Mouse (Mus musculus): ENCODE measurements around the gene Zfp423.
"Not testable (repeated sequence)": the region's sequence is repeated elsewhere in the genome, so short reads cannot be mapped to it uniquely, and the experiment has no call there.

Gene Zfp423

DNA sequence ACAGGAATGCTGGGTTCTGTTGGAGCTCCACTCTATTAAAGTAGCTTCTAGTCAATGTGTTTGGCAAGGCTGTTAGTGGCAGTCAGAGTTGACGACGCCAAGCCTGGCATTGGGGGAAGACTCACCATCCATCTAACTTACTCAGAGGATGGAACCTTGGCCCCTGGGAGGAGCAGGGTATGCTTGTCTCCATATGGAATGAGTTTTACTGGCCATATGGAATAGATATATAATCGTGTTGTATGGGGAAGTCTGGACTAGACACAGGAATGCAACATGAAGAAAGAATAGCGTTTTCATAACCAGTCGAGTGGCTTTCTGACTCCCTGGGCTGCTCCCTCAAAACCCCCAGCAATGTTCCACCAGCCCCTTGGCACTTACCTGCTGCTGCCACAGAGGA, 55.3 kb downstream of the Zfp423 start:
- no peak for DNase-seq (ENCODE audit: low spot score in 2 of 2)

DNA sequence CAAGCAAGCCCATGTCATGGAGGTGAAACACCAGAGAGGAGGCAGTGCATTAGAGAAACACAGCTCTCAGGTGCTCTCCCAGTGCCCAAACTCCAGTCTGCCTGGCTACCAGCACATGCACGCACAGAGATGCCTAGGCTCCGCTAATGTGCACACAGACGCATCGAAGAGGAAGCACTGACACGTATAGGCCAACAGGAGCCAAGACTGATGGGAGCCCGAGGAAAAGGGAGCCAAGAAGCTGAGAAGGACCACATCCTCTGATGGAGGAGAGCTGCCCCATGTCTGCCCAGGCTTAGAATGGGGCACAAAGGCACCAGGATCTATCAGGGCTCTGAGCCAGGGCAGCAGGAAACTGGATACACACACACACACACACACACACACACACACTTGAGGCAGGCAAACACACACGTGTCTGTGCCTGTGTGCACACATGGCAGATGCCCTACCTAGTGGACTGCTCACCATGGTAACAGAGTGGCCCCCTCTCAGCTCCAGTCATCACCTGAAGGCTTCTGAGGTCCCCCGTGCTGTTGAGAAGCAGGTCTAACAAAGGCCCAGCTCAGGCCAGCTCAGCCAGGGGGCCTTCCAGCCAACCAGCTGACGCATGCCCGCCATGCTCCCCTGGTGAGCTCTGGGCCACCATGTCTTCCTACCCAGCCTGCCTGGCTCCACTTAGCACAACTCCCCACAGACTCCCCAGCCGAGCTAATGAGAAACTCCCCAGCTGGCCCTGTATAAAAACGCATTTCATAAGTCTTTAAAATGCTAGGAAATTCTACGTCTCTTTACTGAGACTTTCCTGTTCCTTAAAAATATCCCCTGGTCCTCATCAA, 64.0 kb downstream of the Zfp423 start:
- no peak for DNase-seq (ENCODE audit: low spot score in 2 of 2)

DNA sequence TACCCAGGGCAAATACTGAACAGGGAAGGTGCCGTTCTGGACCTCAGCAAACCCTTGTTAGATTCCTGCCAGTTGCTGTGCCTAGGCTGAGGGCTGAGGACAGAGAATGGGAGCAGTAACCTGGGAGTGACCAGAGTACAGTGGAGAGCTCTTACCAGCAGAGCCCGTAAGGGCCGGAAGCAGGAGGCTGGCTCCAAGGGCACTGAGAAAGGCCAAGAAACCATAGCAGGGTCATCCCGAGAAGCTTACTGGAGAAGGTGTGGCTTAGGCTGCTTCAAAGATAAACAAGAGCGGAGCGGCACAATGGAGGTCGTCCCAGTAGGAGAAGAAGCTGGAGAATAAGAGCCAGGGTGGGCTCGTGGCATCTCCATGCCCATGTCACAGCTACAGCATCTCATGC, 65.1 kb downstream of the Zfp423 start:
- no peak for DNase-seq (ENCODE audit: low spot score in 2 of 2)

DNA sequence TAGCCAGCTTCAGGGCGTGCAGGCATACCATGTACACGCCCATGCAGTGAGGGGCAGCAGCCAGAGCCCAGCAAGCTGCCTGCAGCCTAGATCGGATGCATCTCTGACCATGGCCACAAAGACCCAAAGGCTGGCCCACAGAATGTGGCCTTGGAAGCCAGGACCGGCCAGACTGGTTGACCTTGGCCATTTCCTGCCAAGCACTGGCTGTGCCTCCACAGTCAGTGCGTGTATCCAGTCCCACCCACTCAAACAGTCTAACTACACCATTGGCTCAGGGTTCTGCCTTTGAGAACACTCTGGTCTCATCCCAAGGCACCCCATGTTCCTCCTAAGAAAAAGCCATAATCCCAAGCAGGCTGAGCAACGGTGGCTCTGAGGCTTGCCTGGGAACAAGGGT, 65.8 kb downstream of the Zfp423 start:
- DNase-seq (ENCODE audit: low spot score in 2 of 2): no peak

DNA sequence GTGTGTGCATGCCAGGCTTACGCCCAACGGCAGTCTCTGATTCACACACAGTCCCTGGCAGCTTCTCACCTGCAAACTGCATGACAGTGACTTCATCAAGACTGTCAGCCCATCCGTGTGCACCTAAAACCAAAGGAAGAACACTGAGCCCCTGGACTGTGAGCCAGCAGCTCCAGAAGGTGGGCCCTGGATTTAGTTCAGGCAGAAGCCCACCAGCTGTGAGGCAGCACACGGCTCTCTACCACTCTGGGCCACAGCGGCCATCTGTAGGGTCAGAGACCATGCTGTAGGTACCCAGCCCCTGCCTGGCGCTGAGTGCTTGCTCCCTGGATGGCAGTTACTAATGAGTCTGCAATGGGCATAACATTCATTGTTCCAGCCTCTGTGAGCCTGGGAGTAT, 66.5 kb downstream of the Zfp423 start:
- no peak for DNase-seq (ENCODE audit: low spot score in 2 of 2)

DNA sequence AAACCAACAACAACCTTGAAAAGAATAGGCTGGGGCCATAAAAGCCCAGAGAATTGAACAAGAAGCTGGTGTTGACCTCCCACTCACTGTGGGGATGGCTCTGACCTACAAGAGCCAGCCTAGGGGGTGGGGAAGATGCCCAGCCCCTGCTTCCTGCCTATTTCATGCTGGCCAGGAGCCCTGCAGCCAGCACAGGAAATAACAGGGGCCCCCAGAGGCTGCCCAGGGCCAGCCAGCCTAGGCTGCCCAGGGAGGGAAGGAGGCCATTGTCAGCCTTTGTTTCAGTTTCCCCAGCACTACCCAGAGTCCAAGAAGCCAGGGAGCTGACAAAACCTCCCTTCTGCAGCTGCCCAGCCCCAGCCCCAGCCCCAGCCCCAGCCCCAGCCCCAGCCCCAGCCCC, 67.5 kb downstream of the Zfp423 start:
- no peak for DNase-seq (ENCODE audit: low spot score in 2 of 2)

DNA sequence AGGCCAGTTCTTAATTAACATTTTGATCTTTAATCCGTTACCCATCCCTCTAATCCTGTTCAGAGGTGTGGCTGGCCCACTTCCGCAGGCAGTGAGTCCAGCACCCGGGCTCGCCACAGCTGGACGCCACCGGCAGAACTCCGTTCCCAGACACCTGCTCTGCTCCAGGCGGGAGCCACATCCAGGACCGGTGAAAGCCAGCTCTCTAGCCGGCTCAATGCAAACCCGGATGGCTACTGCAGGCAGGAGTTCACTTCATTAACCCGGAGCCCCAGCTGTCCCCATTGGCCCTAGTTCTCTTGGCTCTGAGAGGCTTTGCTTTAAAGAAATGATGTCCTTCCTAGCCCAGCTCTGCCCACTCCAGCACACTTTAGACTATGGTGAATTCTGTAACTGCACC, 71.4 kb downstream of the Zfp423 start:
- DNase-seq (ENCODE audit: low spot score in 2 of 2): no peak

DNA sequence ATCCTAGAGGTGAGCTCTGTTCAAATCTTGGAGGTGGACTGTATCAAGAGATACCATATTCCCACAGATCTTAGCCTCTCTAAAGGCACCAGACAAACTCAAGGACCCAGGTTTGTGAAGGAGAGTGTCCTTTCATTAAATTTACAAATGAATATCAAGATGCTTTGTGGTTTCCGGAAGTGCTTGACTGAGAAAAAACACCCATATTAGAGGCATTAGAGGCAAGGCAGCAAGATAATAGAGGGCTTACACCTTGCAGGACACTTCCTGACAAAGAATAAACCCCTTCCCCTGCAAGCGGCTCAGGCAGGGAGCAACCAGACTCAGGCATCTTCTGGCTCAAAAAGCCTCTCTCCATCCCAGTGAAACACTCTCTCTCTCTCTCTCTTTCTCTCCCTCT, 78.3 kb downstream of the Zfp423 start:
- DNase-seq (ENCODE audit: low spot score in 2 of 2): no peak

DNA sequence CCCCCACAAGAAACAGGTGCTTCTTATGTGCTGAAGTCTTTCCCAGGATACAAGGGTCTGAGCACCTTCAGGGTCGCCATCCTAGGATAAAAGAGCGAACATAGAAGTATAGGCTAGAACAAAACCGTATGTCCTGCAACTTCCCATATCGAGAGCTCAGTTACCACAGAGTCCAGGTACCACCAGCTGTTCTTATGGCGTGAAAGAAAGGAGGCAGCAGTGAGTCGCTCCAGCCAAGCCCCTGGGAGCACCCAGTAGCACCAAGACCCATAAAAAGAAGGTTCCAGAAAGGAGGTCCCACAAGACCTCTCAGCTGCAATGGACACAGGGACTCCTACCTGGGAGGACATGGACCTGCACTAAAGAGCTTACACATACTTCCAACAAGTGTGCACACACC, 83.5 kb downstream of the Zfp423 start:
- no peak for DNase-seq (ENCODE audit: low spot score in 2 of 2)

DNA sequence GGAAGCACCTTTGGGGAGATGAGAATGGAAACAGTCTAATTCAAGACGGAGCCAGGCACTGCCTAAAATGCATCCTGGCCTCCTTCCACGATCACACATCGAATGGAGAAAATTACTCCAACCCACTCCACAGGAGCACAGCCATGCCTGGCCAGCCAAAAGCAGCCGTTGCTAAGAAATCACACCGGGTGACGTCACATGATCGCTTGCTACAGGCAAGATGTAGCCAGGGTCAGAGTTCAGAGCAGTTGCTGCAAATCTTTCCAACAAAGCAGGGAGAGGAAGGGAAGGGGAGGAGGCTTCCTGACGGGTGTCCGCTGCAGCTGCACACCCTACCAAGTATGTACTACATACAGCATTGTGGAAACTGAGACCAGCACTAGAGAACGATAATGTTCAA, 83.9 kb downstream of the Zfp423 start:
- peak; percentile 38 to 43 for DNase-seq (ENCODE audit: low spot score in 2 of 2)

DNA sequence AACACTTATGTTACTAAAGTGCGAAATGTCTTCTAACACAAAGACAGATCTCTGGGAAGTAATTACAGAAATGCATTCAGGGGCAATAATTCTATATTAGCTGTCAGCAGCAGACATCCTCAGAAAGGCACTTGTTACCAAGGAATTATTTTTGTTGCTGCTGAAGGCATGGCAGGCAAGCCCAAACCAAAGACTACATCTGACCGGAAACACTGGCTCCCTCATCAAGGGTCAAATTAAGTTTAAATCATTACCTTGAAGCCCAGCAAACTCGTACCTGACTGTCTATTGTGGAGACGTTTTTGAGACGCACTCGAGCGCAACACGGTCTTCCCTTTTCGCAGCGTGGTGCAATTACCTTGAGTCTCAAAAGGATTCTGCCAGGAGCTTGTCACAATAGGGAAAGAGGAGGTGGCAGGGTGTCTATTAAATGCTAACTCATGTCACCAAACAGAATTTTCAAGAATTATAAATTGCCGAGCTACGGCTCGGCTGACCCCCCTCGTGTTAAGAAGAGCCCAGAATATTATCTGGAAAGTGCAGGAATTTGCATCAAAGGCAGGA, 86.3 kb downstream of the Zfp423 start:
- DNase-seq (ENCODE audit: low spot score in 2 of 2): no peak

DNA sequence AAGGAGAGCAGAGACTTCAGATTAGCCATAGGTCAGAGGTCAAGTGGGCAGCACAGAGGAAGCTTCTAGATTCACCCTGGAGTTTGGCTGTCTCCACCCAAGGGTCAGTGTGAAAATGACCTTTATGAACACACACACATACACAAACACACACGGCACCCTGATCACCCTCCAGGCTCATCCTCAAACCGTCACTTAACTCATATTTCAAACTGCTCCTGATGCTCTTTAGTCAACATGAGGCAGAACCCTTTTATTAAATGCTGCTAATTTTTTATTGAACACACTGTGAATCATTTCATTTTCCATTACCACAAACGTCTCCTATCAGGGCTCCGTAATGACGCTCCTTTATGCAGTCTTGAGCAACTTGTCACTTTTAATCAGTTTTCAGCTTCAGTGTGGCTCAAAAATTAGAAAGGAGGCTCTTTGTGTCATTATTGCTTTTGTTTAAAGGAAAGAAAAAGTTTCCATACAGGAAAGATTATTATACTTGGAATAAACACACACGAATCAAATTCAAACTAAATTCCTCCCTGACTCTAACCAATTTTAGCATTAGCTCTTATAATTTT, 87.0 kb downstream of the Zfp423 start:
- DNase-seq (ENCODE audit: low spot score in 2 of 2): no peak

DNA sequence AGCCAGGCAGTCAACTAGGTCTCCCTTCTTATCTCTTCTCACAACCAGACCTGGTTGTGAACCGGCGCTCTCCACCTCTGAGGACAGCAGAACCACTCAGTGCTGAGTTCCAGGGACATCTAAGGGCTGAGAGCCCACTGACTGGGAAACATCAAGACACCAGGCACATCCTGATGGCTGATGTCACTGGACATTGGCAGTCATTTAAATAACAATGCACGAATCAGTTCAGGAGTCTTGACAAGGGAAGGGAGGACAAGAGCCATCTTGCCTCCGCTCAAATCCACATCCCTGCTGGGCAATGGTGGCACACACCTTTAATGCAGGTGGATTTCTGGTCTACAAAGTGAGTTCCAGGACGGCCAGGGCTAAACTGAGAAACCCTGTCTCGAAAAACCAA, 92.8 kb downstream of the Zfp423 start:
- no peak for DNase-seq (ENCODE audit: low spot score in 2 of 2)

DNA sequence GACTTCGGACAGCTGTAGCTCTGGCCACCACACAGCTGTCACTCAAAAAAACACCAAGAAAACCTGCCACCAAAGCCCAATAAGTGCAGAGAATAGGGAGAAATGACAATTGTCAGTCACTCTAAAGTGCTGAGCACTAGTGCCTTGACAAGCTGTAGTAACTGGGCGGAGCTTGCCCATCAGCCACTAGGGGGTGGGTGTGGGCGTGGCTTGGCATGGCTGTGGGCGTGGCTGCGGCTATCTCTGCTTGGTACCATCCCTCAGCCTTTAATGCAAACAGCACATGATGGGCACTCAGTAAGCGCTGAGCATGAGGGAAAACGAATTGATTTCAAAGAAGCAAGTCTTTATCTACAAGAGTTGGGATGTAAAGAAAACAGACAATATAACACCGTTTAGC, 95.2 kb downstream of the Zfp423 start:
- no peak for DNase-seq (ENCODE audit: low spot score in 2 of 2)

DNA sequence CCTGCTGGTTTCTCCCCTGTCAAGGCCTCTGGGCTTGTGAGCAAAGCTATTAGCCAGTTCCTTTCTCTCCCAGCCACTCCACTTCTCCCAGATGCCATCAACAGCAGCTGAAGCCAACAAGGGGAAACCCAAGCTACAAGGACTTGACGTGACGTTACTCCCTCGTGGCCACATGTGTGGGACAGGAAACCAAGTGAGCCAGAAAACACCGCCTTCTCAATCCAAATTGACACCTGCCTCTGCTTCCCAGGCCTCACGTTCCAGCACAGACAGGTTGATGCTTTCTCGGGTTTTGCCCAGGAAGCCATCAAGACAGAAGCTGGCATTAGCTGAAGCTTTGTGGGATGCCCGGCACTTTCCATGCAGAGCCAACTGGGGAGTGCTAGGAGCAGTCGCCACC, 96.3 kb downstream of the Zfp423 start:
- DNase-seq (ENCODE audit: low spot score in 2 of 2): no peak

DNA sequence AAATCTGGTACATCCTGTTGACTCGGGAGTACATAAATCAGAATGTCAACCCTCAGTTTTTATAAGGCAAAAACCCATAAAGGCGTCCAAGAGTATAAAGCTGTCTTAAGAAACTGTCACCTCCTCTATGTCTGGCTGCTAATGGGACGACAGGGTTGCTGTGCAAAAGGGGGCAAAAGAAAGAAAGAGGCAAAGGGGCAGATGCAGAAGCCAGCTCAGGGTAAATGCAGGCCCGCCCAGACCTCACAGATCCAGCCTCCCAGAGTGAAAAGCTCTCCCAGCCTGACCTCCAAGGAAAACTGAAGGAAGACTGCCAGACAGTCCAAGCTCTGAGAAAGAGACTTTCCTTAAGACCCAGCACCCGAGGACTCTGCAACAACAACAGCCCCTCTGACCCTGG, 97.7 kb downstream of the Zfp423 start:
- DNase-seq (ENCODE audit: low spot score in 2 of 2): no peak

DNA sequence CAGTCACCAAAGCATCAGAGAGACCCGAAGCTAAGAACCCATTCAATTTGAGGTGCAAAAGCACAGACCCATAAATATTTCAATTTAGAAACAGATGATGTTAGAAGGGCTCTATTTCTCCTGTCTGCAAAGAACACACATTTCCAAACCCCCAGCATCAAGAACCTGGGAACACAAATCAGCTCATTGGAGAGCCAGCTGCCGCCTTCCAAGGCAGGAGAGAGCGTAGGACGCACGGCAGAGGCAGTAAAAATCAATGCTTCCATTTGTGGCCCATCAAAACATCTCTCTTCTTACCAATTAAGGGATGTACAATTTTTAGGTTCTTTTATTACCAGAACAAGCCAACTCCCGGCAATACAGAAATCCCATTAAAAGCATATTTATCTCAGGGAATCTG, 98.5 kb downstream of the Zfp423 start:
- no peak for DNase-seq (ENCODE audit: low spot score in 2 of 2)

DNA sequence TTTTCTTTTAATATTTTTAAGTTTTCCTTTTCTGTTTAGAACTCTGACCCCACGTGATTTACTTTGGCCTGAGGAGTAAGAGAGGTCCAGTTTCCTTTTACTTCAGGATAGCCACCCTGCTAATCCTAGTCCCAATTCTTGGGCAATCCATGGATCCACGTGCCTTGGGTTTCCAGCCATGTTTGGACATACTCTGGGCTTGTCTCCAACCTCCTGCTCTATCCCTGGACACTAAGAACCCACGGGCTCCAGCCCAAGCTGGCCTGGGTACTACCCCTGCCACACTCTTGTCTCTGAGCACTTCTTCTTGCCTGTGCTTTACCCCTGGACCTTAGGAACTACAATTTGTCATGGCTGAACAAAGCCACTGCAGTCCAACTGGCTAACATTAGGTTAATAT, 107.5 kb downstream of the Zfp423 start:
- no peak for DNase-seq (ENCODE audit: low spot score in 2 of 2)

DNA sequence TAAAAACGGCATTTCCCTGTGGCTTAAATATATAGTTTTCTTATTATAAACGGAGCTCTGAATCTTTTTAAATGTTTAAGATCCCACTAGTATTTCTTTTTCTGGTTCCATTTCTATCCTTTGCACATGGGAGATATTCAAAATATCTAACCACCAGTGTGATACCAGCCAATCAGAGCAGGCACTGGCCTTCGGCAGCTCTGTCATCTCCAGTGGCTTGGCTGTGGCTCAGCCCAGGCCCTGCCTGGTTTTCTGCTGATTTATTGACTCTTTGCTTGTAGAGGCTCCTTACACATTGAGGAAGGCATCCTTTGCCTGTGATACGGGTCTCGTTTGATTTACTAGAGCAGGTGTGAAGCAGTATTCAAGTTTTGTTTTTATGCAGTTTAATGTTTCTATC, 108.0 kb downstream of the Zfp423 start:
- DNase-seq (ENCODE audit: low spot score in 2 of 2): peak in 1 of 2 experiments; percentile 14

DNA sequence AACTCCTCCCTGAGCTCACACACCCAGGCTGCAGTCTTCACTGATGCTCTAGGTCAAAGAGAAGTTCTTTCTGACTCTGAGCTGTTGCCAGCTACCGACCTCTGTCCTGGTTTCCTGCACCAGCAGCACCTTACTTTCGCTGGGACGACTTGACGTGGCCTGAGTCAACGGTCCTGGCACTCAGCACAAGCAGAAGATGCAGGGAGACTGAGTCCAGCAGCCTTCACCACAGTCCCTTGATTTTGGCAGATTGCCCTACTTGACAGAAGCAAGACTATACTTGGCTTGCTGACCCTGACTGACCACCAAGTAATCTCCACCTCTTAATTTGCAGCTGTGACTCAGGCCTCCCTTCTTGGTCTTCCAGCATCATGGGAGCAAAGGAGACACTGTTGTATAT, 110.6 kb downstream of the Zfp423 start:
- DNase-seq (ENCODE audit: low spot score in 2 of 2): no peak

DNA sequence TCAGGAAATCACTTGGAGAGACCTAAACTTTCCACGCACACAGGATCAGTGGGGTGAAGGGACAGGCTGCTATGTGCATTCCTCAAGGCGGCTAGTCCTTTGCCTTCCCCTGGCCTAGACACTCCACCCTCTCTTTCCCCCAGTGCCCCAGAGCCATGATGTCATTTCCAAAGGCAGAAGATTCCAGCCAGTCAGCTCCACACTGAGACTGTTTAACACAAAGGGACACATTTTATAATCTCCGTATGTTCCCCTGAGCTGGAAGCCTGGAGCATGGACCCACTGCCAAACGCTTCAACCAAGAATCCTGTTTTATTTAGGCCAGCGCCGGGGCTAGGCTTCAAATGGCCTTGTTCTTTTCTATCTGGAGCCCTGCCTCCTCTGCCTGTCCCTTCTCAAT, 111.6 kb downstream of the Zfp423 start:
- no peak for DNase-seq (ENCODE audit: low spot score in 2 of 2)

DNA sequence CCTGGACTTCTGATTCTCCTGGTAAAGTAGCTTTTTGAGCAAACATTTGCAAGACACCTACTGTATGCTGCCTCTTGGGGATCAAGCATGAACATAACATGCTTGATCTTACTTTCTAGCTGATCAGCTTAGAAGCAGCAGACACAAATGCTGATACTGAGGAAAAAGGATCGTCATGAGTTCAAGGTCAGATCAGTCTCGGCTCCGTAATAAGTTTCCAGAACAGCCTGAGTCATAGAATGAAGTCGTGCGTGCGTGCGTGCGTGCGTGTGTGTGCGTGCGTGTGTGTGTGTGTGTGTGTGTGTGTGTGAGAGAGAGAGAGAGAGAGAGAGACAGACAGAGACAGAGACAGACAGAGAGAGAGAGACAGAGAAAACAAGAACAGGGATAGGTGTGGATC, 117.3 kb downstream of the Zfp423 start:
- not testable (repeated sequence) for DNase-seq (ENCODE audit: low spot score in 2 of 2)

DNA sequence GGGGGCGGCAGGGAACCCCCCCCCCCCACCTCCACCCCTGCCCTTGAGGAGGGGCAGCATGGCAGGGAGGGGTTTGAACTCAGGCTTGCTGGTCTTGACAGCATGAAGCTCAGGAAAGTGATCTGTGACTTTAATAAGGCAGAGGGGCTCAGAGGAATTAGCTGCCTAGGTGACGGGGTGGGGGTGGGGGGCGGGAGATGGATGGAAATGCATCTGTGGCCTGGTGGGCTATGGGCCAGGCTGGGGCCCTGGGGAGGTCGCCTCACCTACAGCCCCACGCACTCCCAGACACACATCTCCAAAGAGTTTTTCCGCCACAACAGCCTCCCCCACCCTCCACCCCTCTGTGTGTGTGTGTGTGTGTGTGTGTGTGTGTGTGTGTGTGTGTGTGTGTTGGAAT, 122.1 kb downstream of the Zfp423 start:
- no peak for DNase-seq (ENCODE audit: low spot score in 2 of 2)

Measured in frontal cortex, postnatal 14 days (tissue).